Mouse (Mus musculus): ENCODE measurements at regions not wholly inside any gene's neighbourhood (a gene's known extent, or its start where the extent isn't known, plus 50 kb on each side); places are given as distances from the start of the nearest gene placed in this dataset.
A peak's percentile ranks its signal among the peaks of the same experiment; 100 is the strongest.

DNA sequence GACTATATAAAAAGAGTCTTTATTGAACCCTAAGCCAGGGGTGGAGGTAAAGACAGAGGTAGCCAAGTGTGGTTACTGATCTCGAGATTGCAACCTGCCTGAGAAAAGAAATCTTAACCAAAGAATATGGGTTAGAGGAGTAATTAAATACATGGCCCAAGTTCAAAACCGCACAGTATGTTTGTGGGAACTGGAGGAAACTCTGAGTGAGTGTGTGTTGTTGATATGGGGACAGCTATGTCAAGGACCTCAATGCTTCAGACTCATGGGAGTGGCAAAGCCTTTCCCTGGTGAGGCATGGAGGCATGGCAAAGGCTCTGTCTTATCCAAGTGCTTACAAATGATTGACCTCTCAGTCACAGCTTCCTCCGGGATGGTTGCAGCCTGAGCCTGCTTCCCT lies 127.7 kb upstream of the Tank start:
- H3K36me3 ChIP-seq: no peaks in the 10 kb centered on the region
- ATAC-seq: no peak

DNA sequence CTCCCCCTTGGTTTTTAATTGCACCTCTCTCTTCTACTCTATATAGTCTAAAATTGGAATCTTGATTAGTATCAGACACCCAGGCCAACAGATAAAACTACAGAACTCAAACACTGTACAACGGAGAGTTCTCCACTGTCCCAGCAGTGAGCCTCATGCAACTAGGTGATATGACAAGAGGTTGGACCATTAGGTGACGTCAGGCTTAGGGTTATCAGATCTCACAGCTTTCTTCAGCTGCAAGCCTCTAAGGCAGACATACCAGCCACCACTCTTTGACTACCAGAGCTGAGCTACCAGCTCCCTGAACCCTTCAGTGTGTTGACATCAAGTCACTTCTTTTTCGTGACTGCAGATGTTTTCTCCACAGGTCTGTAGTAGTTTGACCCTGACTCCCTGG lies 141.8 kb upstream of the Tank start:
- no peak for ATAC-seq
- no peak overlapping the region for H3K27ac ChIP-seq
- no peak overlapping the region for H3K4me3 ChIP-seq
- no peaks in the 10 kb centered on the region for H3K9me3 ChIP-seq (replicated peaks)
- H3K36me3 ChIP-seq: no peaks in the 10 kb centered on the region
- H3K4me1 ChIP-seq: no peaks in the 10 kb centered on the region
- no peak overlapping the region for H3K9ac ChIP-seq
- H3K4me2 ChIP-seq: no peak overlapping the region
- no peaks in the 10 kb centered on the region for H3K27me3 ChIP-seq (replicated peaks)
- WGBS (ENCODE audit: insufficient replicate concordance): 44% methylated on average over 3 of the region's 3 CpGs

More for the DNA sequence above, 127.7 kb upstream of the Tank start:
- Histone ChIP-seq H3K27me3 (replicated peaks) (0 out of 2 replicates have a peak, but pooled peaks cover 3% of the 10 kb centered on the region), H3K4me2 (no peak overlapping the region), H3K9me3 (replicated peaks) (no peaks in the 10 kb centered on the region), H3K4me1 (no peaks in the 10 kb centered on the region), H3K9ac (no peak overlapping the region), H3K4me3 (no peak overlapping the region), H3K27ac (no peak overlapping the region)
- 25% methylated on average over 3 of the region's 3 CpGs for WGBS (ENCODE audit: insufficient replicate concordance)

DNA sequence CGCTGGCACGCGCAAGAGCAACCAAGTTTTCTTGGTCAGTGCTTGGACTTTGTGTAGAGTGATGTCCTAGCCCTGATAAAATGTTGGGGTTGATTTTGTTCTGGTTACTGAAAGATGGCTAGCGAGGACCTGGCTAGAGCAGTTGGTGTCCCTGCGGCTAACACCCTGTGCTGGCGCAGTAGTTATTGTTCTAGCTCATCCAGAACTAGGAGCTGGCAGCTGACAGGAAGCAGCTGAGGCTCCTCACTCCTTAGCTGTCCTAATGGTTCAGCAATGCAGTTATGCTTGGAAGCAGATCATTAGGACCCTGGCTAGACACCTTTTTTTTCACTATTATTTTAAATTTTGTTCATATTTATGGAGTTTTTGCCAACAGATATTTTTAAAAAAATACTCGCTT lies 170.5 kb upstream of the Tank start:
- WGBS (ENCODE audit: insufficient replicate concordance): 82% methylated on average over 7 of the region's 7 CpGs
- Histone ChIP-seq H3K27me3 (replicated peaks) (no peaks in the 10 kb centered on the region), H3K4me1 (peaks cover 4% of the 10 kb centered on the region; the same call in 1 of the 2 replicates), H3K9ac (no peak overlapping the region), H3K9me3 (replicated peaks) (no peaks in the 10 kb centered on the region), H3K36me3 (no peaks in the 10 kb centered on the region), H3K4me3 (no peak overlapping the region), H3K27ac (no peak overlapping the region), H3K4me2 (no peak overlapping the region)
- no peak for ATAC-seq

DNA sequence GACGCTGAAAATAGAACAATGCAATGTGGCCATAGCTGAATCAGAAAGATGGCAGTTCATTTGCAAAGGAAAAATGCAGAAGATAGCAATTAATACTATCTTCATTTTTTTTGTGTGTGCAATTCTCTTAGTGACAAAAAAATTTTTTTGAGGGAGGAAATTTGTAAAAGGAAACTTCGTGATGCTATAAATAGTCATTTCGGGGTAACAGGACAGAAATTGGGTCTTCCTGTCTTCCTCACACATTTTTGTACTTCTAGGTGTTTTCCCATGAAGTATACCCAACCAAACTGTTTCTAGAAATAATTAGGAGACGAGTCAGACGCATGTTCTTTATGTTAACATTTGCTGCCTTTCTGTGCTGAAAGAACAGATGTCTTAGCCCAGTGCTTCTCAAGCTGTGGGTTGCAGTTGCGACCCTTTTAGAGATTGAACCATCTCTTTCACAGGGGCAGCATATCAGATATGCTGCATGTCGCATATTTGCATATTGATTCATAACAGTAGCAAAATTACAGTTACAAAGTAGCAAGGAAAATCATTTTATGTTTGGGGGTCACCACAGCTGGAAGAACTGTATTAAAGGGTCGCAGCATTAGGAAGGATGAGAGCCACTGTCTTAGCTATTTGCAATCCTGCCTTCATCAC lies 172.2 kb upstream of the Tank start:
- Histone ChIP-seq H3K27ac (no peak overlapping the region), H3K9me3 (replicated peaks) (no peaks in the 10 kb centered on the region), H3K9ac (no peak overlapping the region), H3K4me1 (peaks cover 17% of the 10 kb centered on the region), H3K36me3 (no peaks in the 10 kb centered on the region), H3K4me2 (no peak overlapping the region), H3K4me3 (no peak overlapping the region), H3K27me3 (replicated peaks) (no peaks in the 10 kb centered on the region)
- no peak for ATAC-seq
- 69% methylated on average over 8 of the region's 8 CpGs for WGBS (ENCODE audit: insufficient replicate concordance)

DNA sequence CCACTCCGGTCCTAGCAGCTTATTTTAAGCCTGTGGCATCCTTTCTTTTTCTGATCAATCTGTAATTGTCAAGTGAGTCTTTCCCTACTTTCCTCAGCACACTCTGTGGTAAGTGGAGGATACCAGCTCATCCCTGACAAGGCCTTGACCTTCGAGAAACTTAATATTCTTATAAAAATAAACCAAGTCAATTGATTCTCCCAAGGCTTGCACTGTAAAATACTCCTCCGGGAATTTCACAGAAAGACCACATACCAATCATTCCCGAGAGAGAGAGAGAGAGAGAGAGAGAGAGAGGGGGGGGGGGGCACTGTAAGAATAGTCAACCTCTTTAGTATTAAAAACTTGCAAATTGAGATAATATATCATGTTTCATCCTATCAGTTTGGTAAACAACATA lies 173.1 kb upstream of the Tank start:
- Histone ChIP-seq H3K27ac (no peak overlapping the region), H3K9me3 (replicated peaks) (no peaks in the 10 kb centered on the region), H3K4me3 (no peak overlapping the region), H3K4me1 (peaks cover 24% of the 10 kb centered on the region), H3K27me3 (replicated peaks) (no peaks in the 10 kb centered on the region), H3K4me2 (no peak overlapping the region), H3K9ac (no peak overlapping the region), H3K36me3 (no peaks in the 10 kb centered on the region)
- 42% methylated on average over 4 of the region's 4 CpGs for WGBS (ENCODE audit: insufficient replicate concordance)
- ATAC-seq: no peak

DNA sequence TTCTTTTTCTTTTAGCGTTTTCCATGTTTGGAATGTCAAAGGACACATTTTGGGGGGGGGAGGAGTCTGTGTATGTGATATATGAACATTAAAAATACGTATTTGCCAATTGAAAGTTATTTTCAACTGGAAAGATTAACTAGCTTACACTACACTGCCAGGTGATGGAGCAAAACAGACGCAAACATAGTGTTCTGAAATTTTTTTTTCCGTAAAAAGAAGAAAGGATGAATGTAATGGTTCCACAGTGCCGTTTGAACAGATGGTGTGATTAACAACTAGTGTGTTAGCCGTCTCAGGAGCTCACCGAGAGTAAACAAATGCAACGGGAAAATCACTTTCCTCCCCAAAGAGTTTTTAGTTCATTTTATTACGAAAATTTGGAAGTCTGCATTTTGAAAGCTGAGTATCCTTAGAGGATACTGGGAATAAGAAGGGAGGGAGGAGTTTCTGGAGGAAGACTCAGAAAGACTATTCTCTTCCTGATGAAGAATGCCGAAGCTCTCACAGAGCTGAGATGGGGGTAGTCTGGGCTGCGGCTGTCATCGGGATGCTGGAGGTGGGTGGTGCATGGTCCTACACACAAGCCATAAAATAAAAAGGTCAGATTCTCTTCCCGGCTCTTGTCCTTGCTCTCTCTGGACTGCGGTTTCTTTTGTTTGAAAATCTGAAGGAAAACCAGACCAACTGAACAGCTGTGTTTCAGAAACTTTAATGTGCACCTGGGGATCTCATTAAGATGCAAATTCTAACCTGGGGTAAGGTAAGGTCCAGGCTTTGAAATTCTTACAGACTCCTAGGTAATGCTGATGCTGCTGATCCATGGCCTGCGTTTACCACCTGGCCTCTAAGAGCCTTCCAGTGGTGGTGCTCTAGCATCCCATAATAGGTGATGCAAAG lies 175.5 kb upstream of the Tank start:
- Histone ChIP-seq H3K9ac (no peak overlapping the region), H3K4me2 (peak overlapping the region; percentile 63), H3K4me1 (peaks cover 24% of the 10 kb centered on the region), H3K27ac (no peak overlapping the region), H3K9me3 (replicated peaks) (no peaks in the 10 kb centered on the region), H3K4me3 (peak overlapping the region; percentile 49), H3K36me3 (no peaks in the 10 kb centered on the region), H3K27me3 (replicated peaks) (no peaks in the 10 kb centered on the region)
- 14% methylated on average over 15 of the region's 15 CpGs for WGBS (ENCODE audit: insufficient replicate concordance)
- no peak for ATAC-seq

DNA sequence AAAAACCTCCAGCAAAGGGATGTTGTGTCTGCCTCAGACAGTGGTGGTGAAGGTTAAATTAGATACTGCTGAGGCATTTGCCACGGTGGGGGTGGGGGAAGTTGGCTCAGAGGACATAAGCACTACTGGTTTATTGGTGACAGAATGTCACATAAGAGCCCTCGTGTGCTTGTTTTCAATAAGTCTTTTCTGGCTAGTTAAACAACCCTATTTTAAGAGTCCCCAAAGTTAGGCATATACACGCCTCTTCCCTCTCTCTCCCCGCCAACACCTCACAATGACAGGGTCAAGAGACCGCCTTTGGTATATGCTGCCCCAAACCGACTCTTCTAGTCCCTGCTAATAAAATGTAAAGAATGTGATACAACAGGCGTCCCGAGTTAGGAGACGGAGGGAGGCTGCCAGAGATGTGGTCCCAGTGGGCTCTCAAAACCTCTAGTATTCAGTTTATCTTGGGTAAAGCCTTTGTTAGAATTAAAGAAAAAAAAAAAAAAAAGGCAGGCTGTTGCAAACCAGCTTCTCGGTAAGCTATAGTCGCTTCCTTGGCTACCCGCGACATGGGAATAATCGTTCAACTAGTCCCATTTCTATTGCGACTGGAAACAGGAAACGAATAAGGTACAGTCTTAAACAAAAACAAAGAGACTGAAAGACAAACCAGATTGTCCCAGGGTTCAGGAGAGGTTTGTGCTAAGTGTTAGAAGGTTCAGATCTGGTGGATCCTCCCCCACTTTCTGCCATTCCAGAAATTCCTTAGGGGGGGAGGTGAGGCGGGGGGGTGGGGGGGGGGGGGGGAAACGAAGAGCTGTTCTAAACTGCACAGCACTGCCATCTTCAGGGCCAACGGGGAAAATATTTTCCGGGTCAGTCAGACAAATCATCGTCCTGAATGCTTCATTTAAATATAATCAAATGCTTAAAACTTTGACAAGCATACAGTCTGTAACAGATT lies 176.5 kb upstream of the Tank start:
- Histone ChIP-seq H3K27ac (no peak overlapping the region), H3K9ac (peak overlapping the region; percentile 46), H3K9me3 (replicated peaks) (no peaks in the 10 kb centered on the region), H3K4me1 (peaks cover 24% of the 10 kb centered on the region), H3K4me3 (peak overlapping the region; percentile 49), H3K4me2 (peak overlapping the region; percentile 63), H3K27me3 (replicated peaks) (no peaks in the 10 kb centered on the region), H3K36me3 (no peaks in the 10 kb centered on the region)
- WGBS (ENCODE audit: insufficient replicate concordance): 2% methylated on average over 21 of the region's 21 CpGs
- peak; percentile 42; the same call in 1 of the 2 replicates for ATAC-seq

DNA sequence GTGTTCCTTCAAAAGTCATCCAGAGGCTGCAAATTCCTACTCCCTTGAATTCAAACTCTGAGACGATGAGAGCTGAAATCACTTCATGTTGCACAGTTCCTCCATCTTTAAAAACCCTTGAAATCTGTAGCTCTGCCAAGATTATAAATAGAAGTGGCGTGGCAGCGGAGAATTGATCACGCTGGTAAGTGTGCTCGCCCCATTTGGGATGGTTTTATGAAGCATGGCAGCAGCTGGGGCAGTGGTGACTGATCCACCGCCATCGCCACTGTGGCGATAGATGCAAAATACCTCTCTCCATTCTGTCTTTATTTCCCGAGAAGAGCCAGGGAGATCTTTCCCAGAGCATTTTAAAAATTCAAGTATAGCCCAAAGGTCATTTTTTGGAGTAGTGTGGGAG lies 179.8 kb upstream of the Tank start:
- H3K27ac ChIP-seq: no peak overlapping the region
- H3K9ac ChIP-seq: no peak overlapping the region
- no peak overlapping the region for H3K4me3 ChIP-seq
- ATAC-seq: no peak
- 67% methylated on average over 9 of the region's 9 CpGs for WGBS (ENCODE audit: insufficient replicate concordance)
- no peaks in the 10 kb centered on the region for H3K27me3 ChIP-seq (replicated peaks)
- no peaks in the 10 kb centered on the region for H3K9me3 ChIP-seq (replicated peaks)
- H3K36me3 ChIP-seq: no peaks in the 10 kb centered on the region
- no peak overlapping the region for H3K4me2 ChIP-seq
- peaks cover 24% of the 10 kb centered on the region for H3K4me1 ChIP-seq

DNA sequence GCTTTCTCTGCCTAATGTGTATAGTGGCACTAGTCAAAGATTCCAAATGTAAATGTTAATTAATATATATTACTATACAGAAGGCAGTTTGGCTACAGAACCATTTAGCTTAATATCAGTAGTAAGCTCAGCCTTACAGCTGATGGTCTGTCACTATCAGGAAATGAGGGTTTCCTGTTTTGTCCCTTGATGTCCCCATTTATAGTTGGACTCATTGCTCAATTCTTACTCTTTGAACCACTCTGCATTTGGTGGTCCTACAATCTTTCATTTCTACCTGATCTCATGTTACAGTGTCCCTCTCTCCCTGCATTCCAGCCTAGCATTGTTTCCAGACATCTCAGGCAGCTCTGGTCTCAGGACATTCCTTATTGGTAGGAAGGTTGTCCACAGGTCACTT lies 188.8 kb upstream of the Tank start:
- Histone ChIP-seq H3K27me3 (replicated peaks) (no peaks in the 10 kb centered on the region), H3K9me3 (replicated peaks) (no peaks in the 10 kb centered on the region), H3K4me3 (no peak overlapping the region), H3K27ac (no peak overlapping the region), H3K4me1 (peaks cover 12% of the 10 kb centered on the region), H3K9ac (no peak overlapping the region), H3K4me2 (no peak overlapping the region), H3K36me3 (no peaks in the 10 kb centered on the region)
- no peak for ATAC-seq

DNA sequence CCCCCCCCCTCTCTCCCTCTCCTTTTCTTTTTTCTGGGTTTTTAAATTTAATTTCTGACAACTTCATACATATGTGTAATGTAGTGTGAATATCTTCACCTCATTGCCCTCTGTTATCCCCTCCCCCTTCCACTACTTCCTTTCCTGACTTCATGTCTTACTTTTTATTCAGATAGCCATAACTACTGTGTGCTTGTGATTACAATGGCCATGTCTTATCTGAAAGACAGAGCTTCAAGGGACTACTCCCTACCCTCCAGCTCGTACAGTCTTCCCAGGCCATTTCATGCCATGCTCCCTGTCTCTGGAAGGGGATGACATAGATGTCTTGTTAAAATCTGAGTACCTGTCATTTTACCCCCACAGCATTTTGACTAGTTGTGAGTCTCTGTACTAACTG lies 189.2 kb upstream of the Tank start:
- Histone ChIP-seq H3K9me3 (replicated peaks) (no peaks in the 10 kb centered on the region), H3K4me1 (peaks cover 12% of the 10 kb centered on the region), H3K27ac (no peak overlapping the region), H3K9ac (no peak overlapping the region), H3K27me3 (replicated peaks) (no peaks in the 10 kb centered on the region), H3K36me3 (no peaks in the 10 kb centered on the region), H3K4me2 (no peak overlapping the region), H3K4me3 (no peak overlapping the region)
- WGBS (ENCODE audit: insufficient replicate concordance): 7% methylated on average over 1 of the region's 1 CpGs
- peak; percentile 60; the same call in 1 of the 2 replicates for ATAC-seq

DNA sequence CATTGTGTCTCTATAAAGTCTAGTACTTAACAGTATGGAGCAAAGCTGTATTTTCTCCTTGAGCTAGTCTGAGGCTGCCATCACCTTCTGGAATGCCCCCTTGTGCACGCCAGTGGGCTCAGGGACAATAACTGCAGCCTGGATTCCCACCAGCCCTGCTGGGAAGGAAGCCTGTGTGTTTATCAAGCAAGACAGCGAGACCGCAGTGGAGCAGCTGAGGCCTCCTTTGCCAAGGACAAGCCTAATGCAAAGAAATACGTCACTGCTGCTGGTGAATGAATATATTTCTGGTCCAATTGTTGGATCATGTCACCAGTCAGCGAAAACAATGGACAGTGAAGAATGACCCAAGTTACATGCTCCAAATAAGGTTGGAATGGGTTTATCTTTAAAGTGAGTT lies 190.8 kb upstream of the Tank start:
- Histone ChIP-seq H3K9ac (no peak overlapping the region), H3K4me1 (peaks cover 12% of the 10 kb centered on the region), H3K4me3 (no peak overlapping the region), H3K4me2 (no peak overlapping the region), H3K9me3 (replicated peaks) (no peaks in the 10 kb centered on the region), H3K36me3 (no peaks in the 10 kb centered on the region), H3K27ac (no peak overlapping the region), H3K27me3 (replicated peaks) (no peaks in the 10 kb centered on the region)
- no peak for ATAC-seq
- 44% methylated on average over 5 of the region's 5 CpGs for WGBS (ENCODE audit: insufficient replicate concordance)

DNA sequence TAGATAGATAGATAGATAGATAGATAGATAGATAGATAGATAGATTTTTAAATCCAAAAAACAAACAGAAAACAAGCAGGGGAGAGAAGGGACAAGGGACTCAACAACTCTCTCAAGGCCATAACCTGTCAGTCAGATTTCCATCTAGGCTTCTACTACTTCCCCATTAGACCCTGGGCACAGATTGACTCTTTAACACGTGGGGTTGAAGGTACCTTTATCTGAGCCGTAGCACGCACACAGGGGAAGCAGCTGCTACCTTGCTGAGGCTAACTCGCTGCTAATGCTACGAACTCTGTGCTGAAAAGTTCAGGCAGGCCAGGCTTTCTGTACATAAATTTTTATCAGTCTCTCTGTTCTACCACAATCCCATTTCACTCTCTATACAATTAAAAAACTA lies 191.4 kb upstream of the Tank start:
- no peak for ATAC-seq
- H3K9me3 ChIP-seq (replicated peaks): no peaks in the 10 kb centered on the region
- H3K4me2 ChIP-seq: no peak overlapping the region
- H3K4me1 ChIP-seq: peaks cover 12% of the 10 kb centered on the region
- no peak overlapping the region for H3K27ac ChIP-seq
- no peaks in the 10 kb centered on the region for H3K27me3 ChIP-seq (replicated peaks)
- H3K4me3 ChIP-seq: no peak overlapping the region
- WGBS (ENCODE audit: insufficient replicate concordance): 30% methylated on average over 5 of the region's 5 CpGs
- H3K9ac ChIP-seq: no peak overlapping the region
- no peaks in the 10 kb centered on the region for H3K36me3 ChIP-seq

Measured in liver, embryonic 12.5 days (tissue).